Mouse (Mus musculus) bone marrow, adult 2 months (tissue): ENCODE measurements around the gene Eef2k. TPM values are rescaled to one million over a fixed set of nuclear protein-coding genes. Genes with fewer than 3 reads are reported as not detected.
A peak's percentile ranks its signal among the peaks of the same experiment; 100 is the strongest.

Source experiments
- H3K27ac ChIP-seq: fragments of 200-500 bp; 2 replicates; pipeline ENCODE4 v1.5.1; 2012; ENCODE audit warnings: low read depth, mild to moderate bottlenecking, control low read depth, inconsistent platforms, low read length; ENCODE audit not compliant: control insufficient read depth, poor library complexity, insufficient read depth
- H3K4me1 ChIP-seq: fragments of 200-500 bp; 2 replicates; pipeline ENCODE4 v1.6.1; 2011; ENCODE audit warnings: low read length; ENCODE audit not compliant: control insufficient read depth, insufficient read depth
- H3K4me3 ChIP-seq: fragments of 200-500 bp; replicated peaks from 2 replicates; pipeline ENCODE3; 2011; ENCODE audit warnings: mild to moderate bottlenecking, low read depth, low read length, control low read depth; ENCODE audit not compliant: control insufficient read depth
- CTCF ChIP-seq: fragments of 200-500 bp; IDR thresholded peaks from 2 replicates; pipeline ENCODE4 v1.5.1; 2011; ENCODE audit warnings: low read length, control low read depth; ENCODE audit not compliant: control insufficient read depth, insufficient read depth
- POLR2A ChIP-seq: fragments of 200-500 bp; IDR thresholded peaks from 2 replicates; pipeline ENCODE4 v1.6.1; 2011; ENCODE audit warnings: low read depth, mild to moderate bottlenecking, control low read depth, low read length, borderline replicate concordance; ENCODE audit not compliant: control insufficient read depth
- WGBS: fragments of 180-500 bp; shearing (Covaris S2); methylation state at CpG from one replicate; pipeline ENCODE4 v1.1.7; 2018; 5-methylcytosine and 5-hydroxymethylcytosine counted together
- polyA plus RNA-seq: library from polyadenylated mRNA; stranded (reverse); fragments of >200 nt; gene quantifications from 2 replicates; pipeline ENCODE4 v1.2.4, GENCODE M21; 2011; ENCODE audit warnings: low replicate concordance; ENCODE audit not compliant: missing spikeins, insufficient read depth, insufficient read length

Eef2k gene
- polyA plus RNA-seq: 39.2 and 39.8 TPM in 2 replicates

DNA sequence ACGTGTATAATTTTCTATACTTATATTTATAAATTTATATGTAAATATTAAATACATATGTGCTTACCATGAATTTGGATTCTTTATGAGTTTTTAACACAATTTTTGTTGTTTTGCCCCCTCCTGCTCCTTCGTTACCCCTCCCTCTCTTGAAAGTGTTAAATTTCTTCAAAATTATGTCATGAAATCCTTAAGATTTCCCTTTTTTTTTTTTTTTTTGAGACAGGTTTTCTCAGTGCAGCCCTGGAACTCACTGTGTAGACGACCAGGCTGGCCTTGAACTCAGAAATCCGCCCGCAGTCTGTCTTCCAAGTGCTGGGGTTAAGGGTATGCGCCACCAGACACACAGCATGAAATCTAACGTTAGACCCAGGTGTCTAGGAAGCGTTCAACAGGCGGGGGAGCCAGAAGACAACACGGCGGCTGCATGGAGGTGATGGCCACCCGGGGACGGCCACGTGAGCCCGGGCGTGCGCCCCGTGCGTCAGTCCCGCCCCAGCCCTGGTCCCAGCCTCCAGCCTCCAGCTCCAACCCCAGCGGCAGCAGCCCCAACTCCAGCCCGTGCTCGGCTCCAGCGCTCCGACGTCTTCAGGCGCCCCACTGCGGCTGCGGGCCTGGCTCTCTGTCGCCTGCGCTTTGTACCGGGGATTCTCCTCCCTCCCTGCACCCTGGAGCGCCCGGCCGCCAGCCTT is at the start of gene Eef2k:
Eef2k (plus strand) TSS at position 487 of the 692 bp plus-strand sequence.
- Histone ChIP-seq H3K27ac (peak within 1 kb of the TSS; percentile 89), H3K4me1 (peaks cover 2% of the 10 kb centered on the region; the same call in 1 of the 2 replicates), H3K4me3 (peak within 1 kb of the TSS; percentile 81)
- peak; percentile 61 for TF ChIP-seq CTCF
- TF ChIP-seq POLR2A: peak; percentile 53; the same call in 1 of the 2 replicates
- 4% methylated on average over 35 of the region's 35 CpGs for WGBS

DNA sequence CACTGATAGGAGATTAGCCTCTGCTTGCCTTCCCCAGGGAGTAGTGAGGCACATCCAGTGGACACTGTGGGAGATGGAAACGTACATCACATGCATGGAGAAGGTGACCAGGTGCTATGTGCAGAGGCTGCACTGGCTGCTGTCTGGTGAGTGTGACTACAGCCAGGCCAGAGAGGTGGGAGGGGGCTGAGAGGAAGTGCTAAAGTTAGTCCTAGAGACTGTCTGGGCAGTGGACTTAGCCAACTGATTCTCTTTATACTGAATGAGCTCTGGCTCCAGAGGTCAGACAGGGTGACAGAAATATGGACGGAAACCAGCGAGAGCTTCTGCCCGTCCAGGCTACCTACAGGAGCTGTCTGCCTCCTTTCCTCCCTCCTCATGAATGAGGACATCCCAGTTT is 47.1 kb upstream of the Eef2k start:
- Histone ChIP-seq H3K4me3 (no peak overlapping the region), H3K4me1 (no peaks in the 10 kb centered on the region), H3K27ac (no peak overlapping the region)
- 78% methylated on average over 4 of the region's 4 CpGs for WGBS
- TF ChIP-seq POLR2A (no peak), CTCF (no peak)

- Histone ChIP-seq H3K4me1 (no peaks in the 10 kb centered on the region), H3K27ac (no peak overlapping the region), H3K4me3 (no peak overlapping the region)
- no peak for TF ChIP-seq POLR2A
- no peak for TF ChIP-seq CTCF
- 21% methylated on average over 3 of the region's 3 CpGs for WGBS
Observed at GRCm38 (mm10) chr7:120796369-120796768, 46.3 kb upstream of the Eef2k start.

GRCm38 (mm10) chr7:120803268-120803667 is 39.4 kb upstream of the Eef2k start:
- WGBS: 84% methylated on average over 2 of the region's 2 CpGs

GRCm38 (mm10) chr7:120809705-120810104 is 32.9 kb upstream of the Eef2k start:
- 17% methylated on average over 27 of the region's 27 CpGs for WGBS
- TF ChIP-seq POLR2A (no peak), CTCF (no peak)
- Histone ChIP-seq H3K27ac (no peak overlapping the region), H3K4me1 (peaks cover 1% of the 10 kb centered on the region; the same call in 1 of the 2 replicates), H3K4me3 (no peak overlapping the region)

More at GRCm38 (mm10) chr7:120803268-120803667, 39.4 kb upstream of the Eef2k start:
- no peak overlapping the region for H3K4me3 ChIP-seq
- no peak for TF ChIP-seq POLR2A
- no peak overlapping the region for H3K27ac ChIP-seq
- peaks cover 1% of the 10 kb centered on the region; the same call in 1 of the 2 replicates for H3K4me1 ChIP-seq

DNA sequence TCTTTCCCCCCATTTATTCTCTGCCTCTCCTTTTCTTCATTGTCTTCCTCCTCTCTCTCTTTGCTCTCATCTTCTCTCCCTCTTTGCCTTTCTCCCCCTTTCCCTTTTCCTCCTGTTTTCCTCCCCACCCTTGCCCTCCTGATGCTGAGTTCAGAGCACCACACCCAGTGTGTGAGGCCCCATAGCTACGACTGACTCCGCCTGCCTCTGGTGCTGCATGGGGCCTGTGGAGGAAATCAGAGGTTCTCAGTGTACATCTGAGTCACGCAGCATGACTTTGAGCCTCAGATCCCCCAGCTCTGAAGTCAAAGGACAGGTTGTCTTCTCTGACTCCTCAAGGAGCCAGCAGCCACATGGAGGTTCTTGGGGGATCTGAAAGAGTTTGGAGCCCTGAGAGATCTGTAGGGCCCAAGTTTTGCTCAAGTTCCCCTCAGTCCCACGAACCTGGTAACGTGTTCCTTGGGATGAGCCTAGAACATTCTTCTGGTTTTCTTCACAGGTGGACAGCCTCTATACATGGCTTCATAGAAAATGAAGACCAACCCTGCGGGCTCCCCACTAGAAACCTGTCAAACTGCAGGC is 30.7 kb upstream of the Eef2k start, which contains the start of gene Gm5737:
Gm5737 (plus strand) TSS at position 532 of the 582 bp plus-strand sequence.
- 72% methylated on average over 6 of the region's 6 CpGs for WGBS
- no peak within 1 kb of the TSS for H3K27ac ChIP-seq

GRCm38 (mm10) chr7:120817552-120817951 is 25.1 kb upstream of the Eef2k start:
- H3K4me3 ChIP-seq: no peak overlapping the region
- H3K4me1 ChIP-seq: no peaks in the 10 kb centered on the region
- WGBS: 78% methylated on average over 6 of the region's 6 CpGs
- no peak overlapping the region for H3K27ac ChIP-seq
- TF ChIP-seq CTCF (no peak), POLR2A (no peak)

More for the DNA sequence above, 30.7 kb upstream of the Eef2k start, which contains the start of gene Gm5737:
- no peak within 1 kb of the TSS for H3K4me3 ChIP-seq
- TF ChIP-seq CTCF: no peak
- no peak for TF ChIP-seq POLR2A
- no peaks in the 10 kb centered on the region for H3K4me1 ChIP-seq

DNA sequence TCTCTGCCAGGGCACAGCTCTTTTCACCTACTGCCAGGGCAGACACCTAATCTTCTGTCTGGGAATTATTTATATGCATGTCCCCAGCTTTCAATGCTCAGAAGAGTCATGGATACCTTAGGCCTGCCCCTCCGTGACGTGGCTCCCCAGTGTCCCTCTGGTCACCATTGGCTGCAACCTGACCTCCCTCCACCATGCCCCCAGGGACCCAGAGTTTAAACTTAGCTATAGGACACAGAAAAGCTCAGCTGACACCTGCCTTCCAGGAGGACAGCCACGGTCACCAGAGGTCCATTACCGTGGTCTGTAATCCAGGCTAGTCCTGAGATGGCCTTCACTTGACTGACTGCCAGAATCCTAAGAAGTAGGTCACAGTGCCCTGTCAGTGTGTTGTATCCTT is 23.2 kb upstream of the Eef2k start:
- WGBS: 87% methylated on average over 4 of the region's 4 CpGs
- H3K27ac ChIP-seq: no peak overlapping the region
- no peak for TF ChIP-seq CTCF
- H3K4me3 ChIP-seq: no peak overlapping the region
- H3K4me1 ChIP-seq: no peaks in the 10 kb centered on the region

DNA sequence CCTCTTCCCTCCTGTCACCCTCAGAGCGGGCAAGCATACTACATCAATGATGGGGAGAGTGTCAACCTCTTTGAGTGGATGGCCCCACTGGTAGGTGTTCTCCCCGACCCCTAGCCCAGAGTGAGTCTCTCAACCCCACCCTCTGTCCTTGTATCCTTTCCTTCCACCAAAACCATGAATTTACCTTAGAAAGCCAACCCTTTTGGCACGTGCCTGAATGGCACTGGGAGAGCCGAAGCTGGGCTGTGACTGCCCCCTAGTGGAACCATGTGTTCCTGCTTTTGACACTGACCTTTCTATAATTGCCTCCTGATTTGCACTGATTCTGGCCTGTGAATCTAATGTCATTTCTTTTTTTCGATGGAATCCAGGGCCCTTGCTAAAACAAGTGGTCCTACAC is 19.4 kb upstream of the Eef2k start:
- Histone ChIP-seq H3K4me1 (no peaks in the 10 kb centered on the region), H3K4me3 (no peak overlapping the region), H3K27ac (no peak overlapping the region)
- 16% methylated on average over 5 of the region's 5 CpGs for WGBS
- peak; percentile 88 for TF ChIP-seq CTCF
- TF ChIP-seq POLR2A: no peak
